Mouse (Mus musculus): ENCODE results near the gene Elovl7. TPM values are rescaled to one million over a fixed set of nuclear protein-coding genes. Genes with fewer than 3 reads are reported as not detected.

Gene Elovl7
- polyA plus RNA-seq, 1 experiment: 1.2 TPM

- H3K27ac ChIP-seq (ENCODE audit: control insufficient read depth, insufficient read depth, low read length): no peak overlapping the region
- H3K4me1 ChIP-seq (replicated peaks; ENCODE audit: control insufficient read depth, insufficient read depth, low read length): peaks cover 14% of the 10 kb centered on the region
- H3K27me3 ChIP-seq (ENCODE audit: control insufficient read depth, insufficient read depth, low read length): no peaks in the 10 kb centered on the region
- no peak for TF ChIP-seq CTCF (IDR thresholded peaks at IDR 0.05; ENCODE audit: borderline replicate concordance, control insufficient read depth, extremely low read depth, insufficient read depth, low read length, poor library complexity)
- TF ChIP-seq POLR2A (IDR thresholded peaks at IDR 0.05; ENCODE audit: control insufficient read depth, extremely low read depth, insufficient read depth, low read length, poor library complexity): no peak
- H3K4me3 ChIP-seq (ENCODE audit: control insufficient read depth, insufficient read depth, low read length): no peak overlapping the region
- no peaks in the 10 kb centered on the region for H3K36me3 ChIP-seq (ENCODE audit: control insufficient read depth, insufficient read depth, low read length)
- 78% methylated on average over 1 of the region's 1 CpGs for WGBS
- no peak for DNase-seq
Measured at GRCm38 (mm10) chr13:108303841-108304240, 89.6 kb downstream of the Elovl7 start.

- TF ChIP-seq CTCF (IDR thresholded peaks at IDR 0.05; ENCODE audit: borderline replicate concordance, control insufficient read depth, extremely low read depth, insufficient read depth, low read length, poor library complexity) (no peak), POLR2A (IDR thresholded peaks at IDR 0.05; ENCODE audit: control insufficient read depth, extremely low read depth, insufficient read depth, low read length, poor library complexity) (no peak)
- Histone ChIP-seq H3K36me3 (ENCODE audit: control insufficient read depth, insufficient read depth, low read length) (no peaks in the 10 kb centered on the region), H3K4me3 (ENCODE audit: control insufficient read depth, insufficient read depth, low read length) (no peak overlapping the region), H3K27me3 (ENCODE audit: control insufficient read depth, insufficient read depth, low read length) (no peaks in the 10 kb centered on the region), H3K4me1 (replicated peaks; ENCODE audit: control insufficient read depth, insufficient read depth, low read length) (peaks cover 14% of the 10 kb centered on the region), H3K27ac (ENCODE audit: control insufficient read depth, insufficient read depth, low read length) (no peak overlapping the region; the same call in 1 of the 2 replicates)
- DNase-seq: no peak
- 27% methylated on average over 2 of the region's 2 CpGs for WGBS
Measured at GRCm38 (mm10) chr13:108304680-108305079, 90.5 kb downstream of the Elovl7 start.

GRCm38 (mm10) chr13:108315702-108316486, 101.7 kb downstream of the Elovl7 start, which contains the start of gene Depdc1b:
TSS of gene Depdc1b (plus strand) at chr13:108316332.
- DNase-seq: peak; percentile 98
- TF ChIP-seq CTCF (IDR thresholded peaks at IDR 0.05; ENCODE audit: borderline replicate concordance, control insufficient read depth, extremely low read depth, insufficient read depth, low read length, poor library complexity) (no peak), POLR2A (IDR thresholded peaks at IDR 0.05; ENCODE audit: control insufficient read depth, extremely low read depth, insufficient read depth, low read length, poor library complexity) (0 out of 2 replicates have a peak, but pooled peaks have one; percentile 34)
- Histone ChIP-seq H3K27me3 (ENCODE audit: control insufficient read depth, insufficient read depth, low read length) (no peaks in the 10 kb centered on the region), H3K4me1 (replicated peaks; ENCODE audit: control insufficient read depth, insufficient read depth, low read length) (peaks cover 7% of the 10 kb centered on the region), H3K27ac (ENCODE audit: control insufficient read depth, insufficient read depth, low read length) (no peak within 1 kb of the TSS), H3K4me3 (ENCODE audit: control insufficient read depth, insufficient read depth, low read length) (peak within 1 kb of the TSS; percentile 62), H3K36me3 (ENCODE audit: control insufficient read depth, insufficient read depth, low read length) (no peaks in the 10 kb centered on the region)
- WGBS: under 1% methylated on average over 48 of the region's 48 CpGs

GRCm38 (mm10) chr13:108316487-108316903, 102.3 kb downstream of the Elovl7 start:
- DNase-seq: peak; percentile 46
- Histone ChIP-seq H3K4me1 (replicated peaks; ENCODE audit: control insufficient read depth, insufficient read depth, low read length) (peaks cover 7% of the 10 kb centered on the region), H3K27me3 (ENCODE audit: control insufficient read depth, insufficient read depth, low read length) (no peaks in the 10 kb centered on the region), H3K4me3 (ENCODE audit: control insufficient read depth, insufficient read depth, low read length) (peak overlapping the region; percentile 62), H3K27ac (ENCODE audit: control insufficient read depth, insufficient read depth, low read length) (no peak overlapping the region), H3K36me3 (ENCODE audit: control insufficient read depth, insufficient read depth, low read length) (no peaks in the 10 kb centered on the region)
- no peak for TF ChIP-seq CTCF (IDR thresholded peaks at IDR 0.05; ENCODE audit: borderline replicate concordance, control insufficient read depth, extremely low read depth, insufficient read depth, low read length, poor library complexity)
- 0 out of 2 replicates have a peak, but pooled peaks have one; percentile 4 for TF ChIP-seq POLR2A (IDR thresholded peaks at IDR 0.05; ENCODE audit: control insufficient read depth, extremely low read depth, insufficient read depth, low read length, poor library complexity)
- under 1% methylated on average over 32 of the region's 32 CpGs for WGBS

- Histone ChIP-seq H3K36me3 (ENCODE audit: control insufficient read depth, insufficient read depth, low read length) (no peaks in the 10 kb centered on the region), H3K4me3 (ENCODE audit: control insufficient read depth, insufficient read depth, low read length) (no peak overlapping the region), H3K27ac (ENCODE audit: control insufficient read depth, insufficient read depth, low read length) (no peak overlapping the region), H3K27me3 (ENCODE audit: control insufficient read depth, insufficient read depth, low read length) (no peaks in the 10 kb centered on the region), H3K4me1 (replicated peaks; ENCODE audit: control insufficient read depth, insufficient read depth, low read length) (peaks cover 7% of the 10 kb centered on the region)
- no peak for DNase-seq
- TF ChIP-seq CTCF (IDR thresholded peaks at IDR 0.05; ENCODE audit: borderline replicate concordance, control insufficient read depth, extremely low read depth, insufficient read depth, low read length, poor library complexity) (no peak), POLR2A (IDR thresholded peaks at IDR 0.05; ENCODE audit: control insufficient read depth, extremely low read depth, insufficient read depth, low read length, poor library complexity) (no peak)
- WGBS: 97% methylated on average over 2 of the region's 2 CpGs
Measured at GRCm38 (mm10) chr13:108317414-108317813, 103.2 kb downstream of the Elovl7 start.

- no peaks in the 10 kb centered on the region for H3K27me3 ChIP-seq (ENCODE audit: control insufficient read depth, insufficient read depth, low read length)
- H3K4me1 ChIP-seq (replicated peaks; ENCODE audit: control insufficient read depth, insufficient read depth, low read length): peaks cover 7% of the 10 kb centered on the region
- TF ChIP-seq CTCF (IDR thresholded peaks at IDR 0.05; ENCODE audit: borderline replicate concordance, control insufficient read depth, extremely low read depth, insufficient read depth, low read length, poor library complexity) (no peak), POLR2A (IDR thresholded peaks at IDR 0.05; ENCODE audit: control insufficient read depth, extremely low read depth, insufficient read depth, low read length, poor library complexity) (no peak)
- H3K27ac ChIP-seq (ENCODE audit: control insufficient read depth, insufficient read depth, low read length): no peak overlapping the region
- peaks cover under 1% of the 10 kb centered on the region; the same call in 1 of the 2 replicates for H3K36me3 ChIP-seq (ENCODE audit: control insufficient read depth, insufficient read depth, low read length)
- no peak for DNase-seq
- H3K4me3 ChIP-seq (ENCODE audit: control insufficient read depth, insufficient read depth, low read length): no peak overlapping the region
- 98% methylated on average over 8 of the region's 8 CpGs for WGBS
Measured at GRCm38 (mm10) chr13:108319028-108319427, 104.8 kb downstream of the Elovl7 start.
